Mouse (Mus musculus) cerebellum, adult (tissue): Measurements from ENCODE around the gene Tpsb2.

ENCODE experiments used
- ATAC-seq: cut with Nextera tagmentation; 2 replicates; pipeline ENCODE4 v1.9.2; 2017; ENCODE audit warnings: mild to moderate bottlenecking, moderate library complexity, mixed read lengths; ENCODE audit not compliant: insufficient number of reproducible peaks, low FRiP score, low TSS enrichment

Tpsb2 gene

DNA sequence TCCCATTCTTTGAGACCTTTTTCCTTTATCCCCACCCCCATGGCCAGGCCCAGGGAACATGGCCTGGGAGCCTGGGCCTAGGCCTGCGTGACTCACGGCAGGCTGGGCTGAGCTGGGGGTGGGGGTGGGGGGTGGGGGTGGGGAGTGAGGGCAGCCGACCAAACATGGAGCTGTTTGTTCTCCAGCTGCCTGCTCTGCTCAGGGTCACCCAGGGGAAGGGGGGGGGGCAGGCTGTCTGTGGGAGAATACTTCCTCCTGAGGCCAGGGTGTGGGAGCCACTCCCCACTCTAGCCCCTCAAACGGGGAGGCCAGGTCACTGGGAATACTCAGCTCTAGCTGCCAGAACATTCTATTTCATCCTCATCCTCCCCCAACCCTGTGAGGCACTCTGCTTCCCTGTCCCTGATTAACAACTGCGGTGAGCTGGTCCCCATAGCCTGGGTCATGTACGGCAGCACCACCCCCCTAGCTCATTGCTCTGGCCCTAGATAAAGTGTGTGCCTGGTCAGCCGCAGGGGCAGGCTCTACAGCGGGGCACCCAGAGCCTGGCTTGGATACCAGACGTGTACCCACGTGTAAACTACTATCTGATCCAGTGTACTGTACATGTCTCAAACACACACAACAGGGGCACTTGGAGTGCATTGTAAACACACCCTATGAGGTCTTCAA lies 39.3 kb downstream of the Tpsb2 start:
- no peak for ATAC-seq

DNA sequence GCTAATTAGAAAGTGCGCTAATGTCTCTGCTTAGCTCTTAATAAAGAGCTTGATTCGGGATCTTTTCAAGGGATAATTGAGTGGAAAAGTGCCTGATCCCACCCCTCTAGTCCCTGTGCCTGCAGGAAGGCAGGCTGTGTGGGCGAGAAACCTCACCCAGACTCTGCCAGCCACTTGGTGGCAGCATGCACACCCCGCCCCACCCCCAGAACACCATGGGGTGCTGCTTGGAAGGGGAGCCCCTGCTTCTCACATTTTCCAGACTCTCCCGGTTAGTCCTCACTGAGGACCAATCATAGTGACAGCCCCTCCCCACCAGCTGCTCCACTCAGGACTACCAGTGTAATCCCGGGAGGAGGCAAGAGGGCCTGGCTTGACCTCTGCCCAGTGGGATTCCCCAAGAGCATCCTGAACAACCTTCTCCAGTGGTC lies 39.9 kb downstream of the Tpsb2 start:
- ATAC-seq = no peak

DNA sequence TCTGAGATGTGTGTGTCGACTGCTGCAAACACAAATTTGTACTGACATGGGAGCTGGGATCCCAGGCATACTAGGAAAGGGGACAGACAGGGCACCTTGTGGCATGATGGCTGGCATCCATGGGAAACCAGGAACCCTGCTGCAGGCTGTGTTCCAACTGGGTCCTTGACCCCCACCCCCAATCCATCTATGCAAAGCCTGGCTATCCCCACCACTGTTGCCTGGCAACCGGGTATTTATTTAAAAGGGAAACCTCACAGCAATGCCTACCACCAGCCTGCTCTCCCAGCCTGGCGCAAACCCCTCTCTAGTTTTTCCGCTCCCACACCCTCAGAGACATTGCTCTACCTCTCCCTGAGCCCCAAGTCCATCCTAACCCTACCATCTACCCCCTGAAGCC lies 41.2 kb downstream of the Tpsb2 start:
- ATAC-seq = no peak

DNA sequence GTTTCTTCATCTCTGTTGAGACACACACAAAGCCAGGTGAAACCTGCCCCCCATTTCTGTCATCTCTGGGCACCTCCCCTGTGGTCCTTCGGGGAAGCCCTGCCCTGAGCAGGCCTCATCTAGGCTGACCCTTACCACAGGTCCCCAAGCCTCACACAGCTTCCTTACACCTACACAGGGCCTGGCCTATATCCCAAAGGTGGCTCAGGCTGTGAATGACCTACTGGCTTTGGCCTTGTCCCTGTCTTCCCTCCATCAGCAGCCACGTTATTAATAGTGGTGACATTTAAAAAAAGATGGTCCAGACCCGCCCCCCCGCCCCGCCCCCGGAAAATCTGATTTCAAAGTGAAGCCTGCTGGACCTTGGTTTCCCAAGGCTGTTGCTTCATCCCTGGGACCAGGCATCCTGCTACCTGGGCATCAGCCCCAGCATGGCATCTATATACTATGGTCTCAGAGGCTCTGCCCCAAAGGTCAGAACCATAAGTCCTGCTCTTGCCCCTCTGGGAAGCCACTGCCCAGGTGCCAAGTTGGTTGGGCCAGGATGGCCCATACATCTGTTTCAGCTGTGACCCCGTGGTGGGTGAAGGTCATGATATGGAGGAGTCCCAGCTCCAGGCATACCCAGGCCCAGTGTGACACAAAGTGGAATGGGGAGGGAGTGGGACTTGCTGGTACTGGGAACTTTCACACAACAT lies 42.3 kb downstream of the Tpsb2 start:
- ATAC-seq = no peak

DNA sequence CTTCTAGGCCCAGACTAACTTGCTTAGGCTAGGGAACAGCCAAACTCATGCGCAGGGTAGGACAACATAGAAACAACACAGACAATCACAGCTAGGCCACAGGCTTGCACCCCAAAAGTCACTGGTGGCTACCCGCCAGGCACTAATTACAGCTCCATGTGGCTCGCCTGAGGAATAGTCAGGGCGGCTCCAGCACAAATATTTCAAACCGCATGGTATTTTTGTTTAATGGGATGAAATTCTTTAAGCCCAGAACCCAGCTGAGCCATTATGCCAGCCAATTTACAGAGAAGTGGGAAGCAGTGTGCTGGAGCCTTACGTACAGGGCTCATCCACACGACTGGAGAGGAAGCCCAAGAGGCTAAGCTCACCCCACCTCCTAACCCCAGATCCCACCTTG lies 43.5 kb downstream of the Tpsb2 start:
- ATAC-seq = no peak

DNA sequence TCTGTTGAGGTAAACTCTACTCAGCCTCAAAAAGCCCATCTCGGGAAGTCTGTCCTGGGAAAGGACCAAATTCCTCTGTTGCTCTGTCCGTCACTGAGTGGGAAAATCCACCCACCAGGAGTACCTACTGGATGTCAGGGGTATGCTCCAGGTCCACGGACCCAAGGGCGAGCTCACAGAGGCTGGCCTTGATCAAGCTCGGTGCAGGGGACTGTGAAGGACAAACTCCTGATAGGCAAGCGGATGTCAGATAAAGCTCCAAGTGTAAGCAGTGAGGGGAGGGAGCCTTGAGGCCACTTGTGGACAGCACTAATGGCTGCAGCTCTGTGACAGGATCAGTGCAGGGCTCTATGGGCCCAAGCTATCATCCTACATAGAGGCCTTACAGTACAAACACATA lies 44.1 kb downstream of the Tpsb2 start:
- ATAC-seq = no peak

DNA sequence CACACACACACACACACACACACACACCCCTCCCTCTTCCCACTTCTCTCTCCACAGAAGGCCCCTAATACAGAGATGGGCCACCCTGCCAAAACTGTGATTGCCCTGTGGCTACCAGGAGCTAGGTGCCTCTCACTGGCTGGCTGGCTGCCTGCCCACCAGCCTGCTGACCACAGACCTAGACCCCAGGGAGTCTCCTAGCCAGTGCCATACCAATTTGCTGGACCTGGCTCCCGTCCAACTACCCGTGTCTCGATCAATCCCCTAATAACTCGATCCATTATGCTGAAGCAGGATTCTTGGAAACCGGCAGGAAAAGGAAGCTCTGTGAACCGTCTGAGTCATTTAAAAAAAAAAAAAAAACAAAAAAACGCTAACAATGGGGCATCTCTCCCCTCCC lies 44.7 kb downstream of the Tpsb2 start:
- ATAC-seq = no peak

DNA sequence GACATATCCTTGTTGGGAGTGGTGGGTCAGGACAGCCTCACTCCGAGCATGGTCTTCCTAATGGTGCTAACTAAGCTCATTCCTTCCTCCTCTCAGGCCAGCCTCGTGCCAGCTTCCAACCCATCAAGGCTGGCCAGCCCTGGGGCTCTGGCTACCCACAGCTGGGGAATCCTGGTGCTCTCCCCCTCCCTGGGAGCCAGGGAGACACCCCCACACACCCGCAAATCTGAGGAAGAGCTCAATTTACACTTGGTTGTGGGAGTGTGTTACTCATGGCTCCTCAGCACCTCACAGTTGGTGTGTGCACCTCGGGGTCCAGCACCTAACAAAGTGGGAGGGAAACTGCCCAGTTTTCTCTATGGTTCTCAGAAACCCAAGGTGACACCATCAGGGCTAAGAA lies 45.1 kb downstream of the Tpsb2 start:
- no peak for ATAC-seq

DNA sequence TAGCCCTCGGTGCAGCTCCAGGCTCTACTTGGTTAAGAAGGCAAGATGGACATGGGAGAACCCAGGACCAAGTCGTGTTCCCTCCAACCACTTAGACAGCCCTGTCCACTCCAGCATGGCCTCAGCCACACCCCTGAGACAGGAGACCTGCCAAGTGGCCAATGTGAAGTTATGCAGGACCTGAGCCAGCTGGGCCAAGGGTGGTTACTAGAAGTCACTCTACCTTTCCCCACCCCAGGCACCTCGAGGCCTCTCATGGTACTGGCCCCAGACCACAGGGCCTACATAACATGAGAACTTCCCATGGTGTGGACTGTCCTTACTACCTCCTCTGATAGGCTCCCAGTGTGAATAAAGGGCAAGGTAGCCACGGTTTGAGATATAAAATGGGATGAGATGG lies 48.1 kb downstream of the Tpsb2 start:
- no peak for ATAC-seq

DNA sequence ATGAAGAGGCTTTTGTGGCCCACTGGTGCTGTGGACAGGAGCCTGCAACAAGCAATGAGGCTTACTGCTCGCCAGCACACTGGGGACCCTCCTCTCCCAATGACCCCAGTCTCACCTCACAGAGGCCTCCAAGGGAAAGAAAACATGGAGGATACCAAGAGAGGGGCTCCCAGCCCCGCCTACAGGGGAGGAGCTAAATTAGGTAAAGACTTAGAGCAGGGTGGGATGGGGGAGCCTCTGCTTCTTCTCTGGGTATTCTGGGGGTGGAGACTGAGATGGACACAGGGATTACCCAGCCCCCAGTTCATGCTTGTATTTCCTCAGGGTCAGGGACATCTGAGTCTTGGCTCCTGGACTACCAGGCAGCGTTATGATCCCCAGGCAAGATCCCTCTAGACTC lies 48.8 kb downstream of the Tpsb2 start:
- ATAC-seq = no peak

DNA sequence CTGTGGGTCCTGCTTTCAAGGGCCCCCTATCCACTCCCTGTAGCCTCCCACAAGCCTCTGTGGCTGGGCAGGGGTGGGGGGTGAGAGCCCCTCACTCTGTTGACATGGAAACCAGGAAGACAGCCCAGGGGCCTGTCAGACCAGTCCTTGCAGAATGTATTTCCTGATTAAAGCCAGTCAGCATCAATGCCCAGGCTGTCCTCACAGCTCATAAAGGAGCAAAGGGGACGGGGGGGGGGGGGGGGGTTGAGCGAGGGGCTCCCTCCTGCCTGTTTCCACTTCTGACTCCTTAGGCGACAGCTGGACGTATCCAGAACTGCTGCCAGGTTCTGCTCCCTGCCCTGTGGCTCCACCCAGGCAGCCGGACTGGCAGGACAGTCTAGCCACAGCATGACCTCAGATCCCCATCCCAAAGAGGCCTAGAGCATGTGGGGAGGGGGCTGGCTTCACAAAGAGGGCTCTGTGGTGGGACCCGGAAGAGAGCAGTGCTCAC lies 49.4 kb downstream of the Tpsb2 start:
- ATAC-seq = no peak

DNA sequence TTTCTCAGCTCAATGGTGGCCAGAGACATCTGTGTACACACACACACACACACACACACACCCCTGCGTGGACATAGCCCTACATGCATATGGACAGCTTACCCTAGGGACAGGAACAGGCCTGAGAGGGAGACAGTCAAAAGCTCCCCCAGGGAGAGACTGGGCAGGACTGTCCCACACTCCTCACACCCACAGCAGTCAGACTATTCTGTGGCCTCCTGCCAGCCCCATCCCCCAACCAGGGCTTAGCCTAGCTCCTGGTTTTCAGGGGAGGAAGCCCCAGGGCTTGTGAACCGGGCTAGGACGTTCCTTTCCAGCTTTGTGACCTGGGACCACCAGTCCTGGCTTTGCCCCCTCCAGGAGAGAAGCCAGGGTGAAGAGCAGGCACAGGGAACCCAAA lies 50.1 kb downstream of the Tpsb2 start:
- ATAC-seq = no peak

DNA sequence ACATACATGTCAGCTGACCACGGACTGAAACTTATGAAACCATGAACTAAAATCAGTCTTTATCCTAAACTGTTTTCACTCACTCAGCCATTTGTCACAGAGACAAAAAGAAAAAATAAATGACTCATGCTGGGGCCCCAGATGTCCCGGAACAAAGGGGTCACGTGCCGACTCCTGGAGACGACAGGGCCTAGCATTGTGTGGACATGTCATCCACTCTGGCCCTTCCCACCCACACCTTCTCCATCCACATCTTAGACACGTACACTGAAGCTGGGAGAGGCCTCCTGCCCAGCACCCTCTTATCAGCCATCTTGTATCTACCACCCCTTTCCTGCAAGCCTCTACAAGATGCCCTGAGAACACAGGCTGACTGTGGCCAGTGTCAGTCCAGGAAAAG lies 51.9 kb downstream of the Tpsb2 start:
- no peak for ATAC-seq
